Mouse (Mus musculus): ENCODE measurements around the gene Ap4s1.

- no peak for TF ChIP-seq POLR2A (IDR thresholded peaks at IDR 0.05; ENCODE audit: low read depth, low read length)
- no peak for TF ChIP-seq CTCF (IDR thresholded peaks at IDR 0.05; ENCODE audit: extremely low read depth, insufficient read length, insufficient replicate concordance, low read depth, low read length)
These were observed 2.3 kb upstream of the Ap4s1 start for GRCm38 (mm10) chr12:51688546-51688945.

Data from small intestine, adult 2 months (tissue).